Mouse (Mus musculus): ENCODE data around the gene Tssk3. TPM values are rescaled to one million over a fixed set of nuclear protein-coding genes. Genes with fewer than 3 reads are reported as not detected.

Tssk3 gene
- polyA plus RNA-seq, 1 experiment from 2014 or later: 0.13 TPM

Other genes starting within 250 kb of the Tssk3 start
- gene C77080, start 229.6 kb downstream of the Tssk3 start, polyA plus RNA-seq (2015; fragmentation: Nextera tagmentation; extraction: Ambion mirVana): 5.3 and 5.4 TPM in 2 replicates
- 1.1 and 1.4 TPM in 2 replicates for gene Sync, start 203.4 kb downstream of the Tssk3 start, polyA plus RNA-seq (2015; fragmentation: Nextera tagmentation; extraction: Ambion mirVana)
- 366 and 373 TPM in 2 replicates for gene Rbbp4, start 155.7 kb downstream of the Tssk3 start, polyA plus RNA-seq (2015; fragmentation: Nextera tagmentation; extraction: Ambion mirVana)
- 26.8 and 28.8 TPM in 2 replicates for gene Zbtb8os, start 155.3 kb downstream of the Tssk3 start, polyA plus RNA-seq (2015; fragmentation: Nextera tagmentation; extraction: Ambion mirVana)
- gene Zbtb8a, start 112.9 kb downstream of the Tssk3 start, polyA plus RNA-seq (2015; fragmentation: Nextera tagmentation; extraction: Ambion mirVana): 18.9 and 20.7 TPM in 2 replicates
- gene Zbtb8b, start 50.2 kb downstream of the Tssk3 start, polyA plus RNA-seq (2015; fragmentation: Nextera tagmentation; extraction: Ambion mirVana): 13.6 and 13.9 TPM in 2 replicates
- gene Bsdc1, start 29.4 kb downstream of the Tssk3 start, polyA plus RNA-seq (2015; fragmentation: Nextera tagmentation; extraction: Ambion mirVana): 34.9 and 36.2 TPM in 2 replicates
- 0.36 TPM in 1 of 2 replicates, not detected in the other for gene Fam229a, start 168 bp upstream of the Tssk3 start, polyA plus RNA-seq (2015; fragmentation: Nextera tagmentation; extraction: Ambion mirVana)
- gene Marcksl1, start 22.6 kb upstream of the Tssk3 start, polyA plus RNA-seq (2015; fragmentation: Nextera tagmentation; extraction: Ambion mirVana): 1,788 and 1,829 TPM in 2 replicates
- 111 and 113 TPM in 2 replicates for gene Hdac1, start 51.7 kb upstream of the Tssk3 start, polyA plus RNA-seq (2015; fragmentation: Nextera tagmentation; extraction: Ambion mirVana)
- gene Lck, start 82.6 kb upstream of the Tssk3 start, polyA plus RNA-seq (2015; fragmentation: Nextera tagmentation; extraction: Ambion mirVana): 7.6 and 11.1 TPM in 2 replicates
- 0.80 and 0.87 TPM in 2 replicates for gene Fam167b, start 87.5 kb upstream of the Tssk3 start, polyA plus RNA-seq (2015; fragmentation: Nextera tagmentation; extraction: Ambion mirVana)
- gene Eif3i, start 109.6 kb upstream of the Tssk3 start, polyA plus RNA-seq (2015; fragmentation: Nextera tagmentation; extraction: Ambion mirVana): 208 and 212 TPM in 2 replicates
- 195 and 196 TPM in 2 replicates for gene Tmem234, start 109.6 kb upstream of the Tssk3 start, polyA plus RNA-seq (2015; fragmentation: Nextera tagmentation; extraction: Ambion mirVana)
- 4.0 and 4.3 TPM in 2 replicates for gene Dcdc2b, start 123.2 kb upstream of the Tssk3 start, polyA plus RNA-seq (2015; fragmentation: Nextera tagmentation; extraction: Ambion mirVana)
- gene Iqcc, start 128.1 kb upstream of the Tssk3 start, polyA plus RNA-seq (2015; fragmentation: Nextera tagmentation; extraction: Ambion mirVana): 30.0 and 37.8 TPM in 2 replicates
- gene Ccdc28b, start 132.9 kb upstream of the Tssk3 start, polyA plus RNA-seq (2015; fragmentation: Nextera tagmentation; extraction: Ambion mirVana): 130 and 135 TPM in 2 replicates
- gene Txlna, start 150.0 kb upstream of the Tssk3 start, polyA plus RNA-seq (2015; fragmentation: Nextera tagmentation; extraction: Ambion mirVana): 56.8 and 58.1 TPM in 2 replicates
- 15.7 and 17.6 TPM in 2 replicates for gene Kpna6, start 181.7 kb upstream of the Tssk3 start, polyA plus RNA-seq (2015; fragmentation: Nextera tagmentation; extraction: Ambion mirVana)
- gene Tmem39b, start 205.8 kb upstream of the Tssk3 start, polyA plus RNA-seq (2015; fragmentation: Nextera tagmentation; extraction: Ambion mirVana): 16.8 and 18.4 TPM in 2 replicates